Mouse (Mus musculus) right cerebral cortex, postnatal 36 days (tissue): ENCODE results near the gene Svop.

Source experiments
- DNase-seq, 2 experiments: peaks; one replicate each; pipeline ENCODE4 v3.0.0; 2022; ENCODE audit warnings: low spot score in 2 of 2, mixed read lengths in 1 of 2

Svop gene

GRCm38 (mm10) chr5:114046604-114047003, 44.8 kb downstream of the Svop start:
- DNase-seq: no peak

- DNase-seq: no peak
These were observed 45.2 kb downstream of the Svop start for GRCm38 (mm10) chr5:114046151-114046550.

DNA sequence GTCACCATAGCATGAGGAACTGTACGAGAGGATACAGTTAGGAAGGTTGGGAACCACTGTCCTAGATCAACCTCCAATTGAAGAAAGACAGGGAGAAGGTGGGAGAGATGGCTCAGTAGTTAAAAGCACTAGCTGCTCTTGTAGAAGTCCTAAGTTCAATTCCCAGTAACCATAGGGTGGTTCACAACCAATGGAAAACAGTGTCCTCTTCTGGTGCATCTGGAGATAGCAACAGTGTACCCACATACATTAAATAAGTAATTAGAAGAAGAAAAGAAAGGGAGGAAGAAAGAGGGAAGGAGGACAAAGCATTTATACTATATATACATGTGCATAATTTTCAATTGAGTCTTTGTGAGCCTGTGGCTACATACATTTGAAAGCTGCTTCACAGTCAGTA, 46.2 kb downstream of the Svop start:
- no peak for DNase-seq

DNA sequence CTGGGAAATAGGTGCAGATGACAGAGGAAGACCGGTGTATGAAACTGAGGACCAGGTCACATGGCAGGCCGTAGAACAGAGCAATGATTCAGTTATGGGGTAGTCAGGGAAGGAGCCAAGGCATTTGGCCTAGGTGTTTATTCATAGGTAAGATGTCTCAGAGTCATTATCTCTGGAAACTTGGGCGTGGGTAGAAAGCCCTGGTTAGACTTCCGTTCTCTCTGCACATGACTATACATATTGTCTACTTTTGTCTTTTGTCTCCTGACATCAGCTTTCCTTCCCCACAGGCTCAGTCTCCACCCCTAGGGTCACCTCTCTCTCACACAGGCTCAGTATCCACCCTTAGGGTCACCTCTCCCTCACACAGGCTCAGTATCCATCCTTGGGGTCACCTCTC, 47.6 kb downstream of the Svop start:
- no peak for DNase-seq

DNA sequence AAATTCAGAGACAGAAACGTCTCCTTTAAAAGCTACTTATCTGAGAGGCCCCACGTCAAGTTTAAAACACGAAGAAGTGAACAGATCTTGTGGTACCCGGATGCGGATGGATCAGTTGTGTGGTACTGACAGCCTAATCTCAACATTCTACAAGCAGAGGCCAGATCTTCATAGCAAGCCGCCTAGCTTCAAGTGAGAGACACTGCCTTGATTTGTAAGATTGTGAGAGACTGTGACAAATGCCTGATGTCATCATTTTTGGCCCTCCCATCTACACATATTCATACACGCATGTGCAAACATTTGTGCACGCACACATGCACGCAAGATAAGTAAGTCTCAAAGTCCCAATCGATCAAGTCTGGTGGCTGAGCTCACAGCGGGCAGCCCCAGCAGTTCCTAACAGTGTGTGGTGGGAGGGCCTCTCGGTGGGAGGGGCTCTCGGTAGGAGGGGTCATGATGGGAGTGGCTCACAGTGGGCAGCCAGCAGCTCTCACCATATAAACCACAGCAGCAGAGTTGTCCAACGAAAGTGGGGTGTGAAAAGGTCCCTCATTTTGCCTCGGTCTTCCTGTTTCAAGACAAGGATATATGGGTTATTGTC, 49.9 kb downstream of the Svop start:
- DNase-seq: no peak

- DNase-seq: no peak
These were observed 50.5 kb downstream of the Svop start for GRCm38 (mm10) chr5:114040911-114041310.

DNA sequence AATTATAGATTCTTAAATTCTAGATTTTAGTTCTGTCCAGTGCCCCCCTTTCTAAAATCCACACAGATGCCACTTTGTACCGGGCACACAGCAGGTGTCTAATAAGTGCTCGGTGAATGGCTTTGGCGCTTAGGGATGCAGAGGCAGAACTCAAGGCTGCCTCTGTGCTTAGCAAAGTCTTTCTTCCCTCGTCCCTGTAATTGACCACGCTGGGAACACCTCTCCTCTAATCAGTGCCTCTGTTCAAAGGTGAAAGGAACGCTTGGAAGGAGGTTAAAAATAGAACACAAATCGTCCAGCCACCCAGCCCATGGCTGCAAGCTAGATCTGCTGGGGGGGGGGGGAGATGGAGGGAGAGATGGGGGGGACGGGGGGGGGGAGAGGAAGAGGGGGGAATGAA, 50.9 kb downstream of the Svop start:
- no peak for DNase-seq

GRCm38 (mm10) chr5:114035111-114035510, 56.3 kb downstream of the Svop start:
- no peak for DNase-seq

- no peak for DNase-seq
These were observed 57.0 kb downstream of the Svop start for GRCm38 (mm10) chr5:114034393-114034792.

DNA sequence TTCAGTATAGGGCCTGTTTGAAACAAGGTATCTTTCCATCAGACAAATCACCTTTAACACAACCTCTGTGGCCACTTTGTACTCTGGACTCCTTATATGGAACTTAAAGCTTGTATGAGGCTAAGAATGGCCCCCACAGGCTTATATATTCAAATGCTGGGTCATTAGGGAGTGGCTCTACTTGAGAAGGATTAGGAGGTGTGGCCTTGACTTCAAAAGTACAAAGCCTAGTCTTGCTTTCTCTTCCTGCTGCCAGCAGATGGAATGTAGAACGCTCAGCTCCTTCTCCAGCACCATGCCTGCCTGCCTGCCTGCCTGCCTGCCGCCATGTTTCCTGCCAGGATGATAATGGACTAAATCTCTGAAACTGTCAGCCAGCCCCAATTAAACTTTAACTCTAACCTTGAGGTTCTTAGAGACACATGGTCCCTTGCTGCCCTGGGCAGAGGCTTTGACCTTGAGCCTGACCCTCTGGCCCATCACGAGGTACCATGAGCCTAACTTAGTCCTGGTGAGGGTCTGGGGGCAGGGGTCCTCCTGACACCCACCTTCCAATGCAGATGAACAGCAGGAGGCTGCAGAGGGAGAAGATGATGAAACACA, 59.1 kb downstream of the Svop start:
- no peak for DNase-seq

GRCm38 (mm10) chr5:114030652-114031051, 60.7 kb downstream of the Svop start:
- DNase-seq: no peak

GRCm38 (mm10) chr5:114028111-114028510, 63.3 kb downstream of the Svop start:
- no peak for DNase-seq

DNA sequence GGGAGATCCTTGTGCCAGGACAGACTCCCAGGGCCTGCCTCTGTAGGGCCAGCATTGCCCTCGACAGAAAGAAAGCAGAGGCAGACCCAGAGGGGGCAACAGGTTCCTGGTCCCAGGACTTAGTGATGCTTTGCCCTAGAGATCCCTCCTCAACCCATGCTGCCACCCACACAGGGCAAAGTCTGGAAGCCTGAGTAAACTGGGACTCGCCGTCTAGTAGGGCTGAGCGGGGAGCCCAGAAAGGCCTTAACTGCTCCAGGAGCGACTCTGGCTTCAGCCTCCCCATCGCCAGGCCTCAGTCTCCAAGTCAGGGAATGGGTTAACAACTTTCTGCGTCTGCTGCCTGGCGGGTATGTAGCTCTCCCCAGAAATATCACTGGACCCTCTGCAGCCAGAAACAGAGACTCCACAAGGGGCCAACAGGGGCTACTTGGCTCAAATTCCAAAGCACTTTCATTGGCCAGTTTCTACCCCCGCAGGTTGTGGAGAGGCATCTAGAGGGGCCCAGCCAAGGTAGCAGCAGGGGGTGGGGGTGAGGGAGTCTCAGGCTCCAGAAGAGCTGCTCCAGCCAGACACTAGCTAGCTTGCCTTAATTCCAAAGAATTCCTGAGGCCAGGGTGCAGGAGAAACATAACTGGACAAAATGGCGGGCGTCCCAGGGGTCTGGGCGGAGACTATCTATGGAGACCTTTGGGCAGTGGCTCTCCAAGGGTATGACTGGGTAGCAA, 64.0 kb downstream of the Svop start:
- DNase-seq: no peak

- DNase-seq: no peak
These were observed 66.5 kb downstream of the Svop start for GRCm38 (mm10) chr5:114024885-114025284.

GRCm38 (mm10) chr5:114024390-114024789, 67.0 kb downstream of the Svop start:
- no peak for DNase-seq

DNA sequence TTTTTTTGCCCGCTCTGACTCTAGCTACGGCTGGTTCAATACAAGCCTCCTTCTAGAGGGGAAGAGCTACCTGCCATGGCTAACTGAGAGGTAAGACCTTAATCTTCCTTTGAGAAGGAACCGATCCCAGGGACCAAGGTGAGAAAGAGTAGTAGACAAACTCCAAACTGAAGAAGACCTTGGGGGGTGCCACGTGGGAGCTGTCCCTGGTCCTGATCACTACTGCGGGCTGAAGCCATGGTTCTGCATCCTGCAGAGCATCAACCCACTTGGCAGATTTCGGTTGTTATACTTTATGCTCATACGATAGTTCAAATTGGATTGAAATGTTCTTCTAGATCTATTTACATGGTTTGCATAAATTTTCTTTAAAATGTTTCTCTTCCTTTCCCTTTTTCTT, 76.2 kb downstream of the Svop start:
- no peak for DNase-seq

DNA sequence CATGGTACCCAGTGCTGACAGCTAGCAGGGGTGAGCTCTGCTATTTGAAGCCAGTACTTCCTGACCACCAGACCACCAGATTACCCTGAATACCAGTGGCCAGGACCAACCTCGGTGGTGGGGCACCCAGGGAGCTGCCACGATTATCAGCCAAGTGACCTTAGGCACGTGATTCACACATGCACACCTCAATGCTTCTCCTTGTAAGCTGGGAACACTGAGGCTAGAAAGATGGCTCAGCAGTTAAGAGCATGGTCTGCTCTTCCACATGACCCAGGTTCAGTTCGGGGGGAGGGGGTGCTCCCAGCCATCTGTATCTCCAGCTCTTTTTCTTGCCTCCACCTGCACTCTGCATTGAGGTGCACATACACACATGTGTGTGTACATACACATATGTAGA, 82.3 kb downstream of the Svop start:
- no peak for DNase-seq

GRCm38 (mm10) chr5:114007753-114008453, 83.5 kb downstream of the Svop start:
- DNase-seq: no peak

DNA sequence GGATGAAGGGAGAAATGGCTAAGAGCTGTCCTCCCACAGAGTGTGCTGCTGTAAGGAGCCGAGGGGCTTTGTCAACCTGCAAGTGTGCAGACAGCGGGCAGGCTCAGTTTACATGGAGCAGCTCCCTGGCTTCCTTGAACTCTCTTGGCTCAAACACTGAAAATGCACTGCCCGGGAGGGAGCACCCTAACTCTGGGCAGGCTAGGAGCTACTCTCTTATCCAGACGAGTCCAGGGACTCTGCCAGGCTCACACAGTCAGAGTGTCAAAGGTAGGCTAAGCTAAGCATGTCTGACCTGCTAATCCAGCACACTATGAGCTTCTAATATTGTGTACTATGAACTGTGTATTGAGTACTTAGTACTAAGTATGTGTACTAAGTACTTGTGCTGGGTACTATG, 84.4 kb downstream of the Svop start:
- no peak for DNase-seq

- DNase-seq: no peak
These were observed 86.3 kb downstream of the Svop start for GRCm38 (mm10) chr5:114005100-114005499.

GRCm38 (mm10) chr5:114004573-114004972, 86.8 kb downstream of the Svop start:
- DNase-seq: no peak

- DNase-seq: no peak
These were observed 87.8 kb downstream of the Svop start, which contains the start of gene Dao for GRCm38 (mm10) chr5:114003542-114003941. Dao (plus strand) TSS chr5:114003703.

GRCm38 (mm10) chr5:113999382-113999781, 92.0 kb downstream of the Svop start:
- no peak for DNase-seq
